Mouse (Mus musculus): ENCODE measurements around the gene Col8a1. TPM values are rescaled to one million over a fixed set of nuclear protein-coding genes. Genes with fewer than 3 reads are reported as not detected.

Gene Col8a1
- polyA plus RNA-seq, 1 experiment: not detected

- Histone ChIP-seq H3K4me1 (ENCODE audit: control insufficient read depth, insufficient read depth, low read length) (peaks cover 4% of the 10 kb centered on the region), H3K4me3 (ENCODE audit: insufficient read depth, low read depth, low read length) (no peak overlapping the region), H3K27ac (ENCODE audit: insufficient read depth, low read depth, low read length) (no peak overlapping the region)
- WGBS: 66% methylated on average over 2 of the region's 2 CpGs
- TF ChIP-seq CTCF (IDR thresholded peaks at IDR 0.05; ENCODE audit: insufficient read depth, low read depth, low read length) (no peak), POLR2A (IDR thresholded peaks at IDR 0.05; ENCODE audit: insufficient read depth, low read depth, low read length) (no peak)
These were observed 4.0 kb downstream of the Col8a1 start for GRCm38 (mm10) chr16:57750549-57750948.

GRCm38 (mm10) chr16:57748093-57748492 is 6.4 kb downstream of the Col8a1 start:
- 45% methylated on average over 3 of the region's 3 CpGs for WGBS
- H3K4me1 ChIP-seq (ENCODE audit: control insufficient read depth, insufficient read depth, low read length): no peaks in the 10 kb centered on the region
- H3K4me3 ChIP-seq (ENCODE audit: insufficient read depth, low read depth, low read length): no peak overlapping the region
- no peak for TF ChIP-seq POLR2A (IDR thresholded peaks at IDR 0.05; ENCODE audit: insufficient read depth, low read depth, low read length)
- TF ChIP-seq CTCF (IDR thresholded peaks at IDR 0.05; ENCODE audit: insufficient read depth, low read depth, low read length): no peak
- H3K27ac ChIP-seq (ENCODE audit: insufficient read depth, low read depth, low read length): no peak overlapping the region

- 82% methylated on average over 2 of the region's 2 CpGs for WGBS
- Histone ChIP-seq H3K27ac (ENCODE audit: insufficient read depth, low read depth, low read length) (no peak overlapping the region), H3K4me1 (ENCODE audit: control insufficient read depth, insufficient read depth, low read length) (no peaks in the 10 kb centered on the region), H3K4me3 (ENCODE audit: insufficient read depth, low read depth, low read length) (no peak overlapping the region)
- no peak for TF ChIP-seq POLR2A (IDR thresholded peaks at IDR 0.05; ENCODE audit: insufficient read depth, low read depth, low read length)
- TF ChIP-seq CTCF (IDR thresholded peaks at IDR 0.05; ENCODE audit: insufficient read depth, low read depth, low read length): no peak
These were observed 7.0 kb downstream of the Col8a1 start for GRCm38 (mm10) chr16:57747357-57748056.

- H3K4me3 ChIP-seq (ENCODE audit: insufficient read depth, low read depth, low read length): no peak overlapping the region
- TF ChIP-seq POLR2A (IDR thresholded peaks at IDR 0.05; ENCODE audit: insufficient read depth, low read depth, low read length) (no peak), CTCF (IDR thresholded peaks at IDR 0.05; ENCODE audit: insufficient read depth, low read depth, low read length) (no peak)
- no peaks in the 10 kb centered on the region for H3K4me1 ChIP-seq (ENCODE audit: control insufficient read depth, insufficient read depth, low read length)
- 51% methylated on average over 3 of the region's 3 CpGs for whole genome bisulfite sequencing
- no peak overlapping the region for H3K27ac ChIP-seq (ENCODE audit: insufficient read depth, low read depth, low read length)
These were observed 14.4 kb downstream of the Col8a1 start for GRCm38 (mm10) chr16:57740169-57740568.

GRCm38 (mm10) chr16:57734942-57735341 is 19.6 kb downstream of the Col8a1 start:
- Histone ChIP-seq H3K4me3 (ENCODE audit: insufficient read depth, low read depth, low read length) (no peak overlapping the region), H3K4me1 (ENCODE audit: control insufficient read depth, insufficient read depth, low read length) (no peaks in the 10 kb centered on the region), H3K27ac (ENCODE audit: insufficient read depth, low read depth, low read length) (no peak overlapping the region)
- TF ChIP-seq POLR2A (IDR thresholded peaks at IDR 0.05; ENCODE audit: insufficient read depth, low read depth, low read length) (no peak), CTCF (IDR thresholded peaks at IDR 0.05; ENCODE audit: insufficient read depth, low read depth, low read length) (no peak)
- WGBS: 97% methylated on average over 2 of the region's 2 CpGs

GRCm38 (mm10) chr16:57733545-57733944 is 21.0 kb downstream of the Col8a1 start:
- 89% methylated on average over 1 of the region's 1 CpGs for WGBS
- Histone ChIP-seq H3K4me3 (ENCODE audit: insufficient read depth, low read depth, low read length) (no peak overlapping the region), H3K27ac (ENCODE audit: insufficient read depth, low read depth, low read length) (no peak overlapping the region), H3K4me1 (ENCODE audit: control insufficient read depth, insufficient read depth, low read length) (no peaks in the 10 kb centered on the region)
- TF ChIP-seq POLR2A (IDR thresholded peaks at IDR 0.05; ENCODE audit: insufficient read depth, low read depth, low read length): no peak
- no peak for TF ChIP-seq CTCF (IDR thresholded peaks at IDR 0.05; ENCODE audit: insufficient read depth, low read depth, low read length)

GRCm38 (mm10) chr16:57733139-57733538 is 21.4 kb downstream of the Col8a1 start:
- Histone ChIP-seq H3K4me3 (ENCODE audit: insufficient read depth, low read depth, low read length) (no peak overlapping the region), H3K4me1 (ENCODE audit: control insufficient read depth, insufficient read depth, low read length) (no peaks in the 10 kb centered on the region), H3K27ac (ENCODE audit: insufficient read depth, low read depth, low read length) (no peak overlapping the region)
- 93% methylated on average over 3 of the region's 3 CpGs for WGBS
- TF ChIP-seq POLR2A (IDR thresholded peaks at IDR 0.05; ENCODE audit: insufficient read depth, low read depth, low read length) (no peak), CTCF (IDR thresholded peaks at IDR 0.05; ENCODE audit: insufficient read depth, low read depth, low read length) (no peak)

- no peak for TF ChIP-seq POLR2A (IDR thresholded peaks at IDR 0.05; ENCODE audit: insufficient read depth, low read depth, low read length)
- no peak for TF ChIP-seq CTCF (IDR thresholded peaks at IDR 0.05; ENCODE audit: insufficient read depth, low read depth, low read length)
- H3K4me3 ChIP-seq (ENCODE audit: insufficient read depth, low read depth, low read length): no peak overlapping the region
- WGBS: 83% methylated on average over 3 of the region's 3 CpGs
- no peak overlapping the region for H3K27ac ChIP-seq (ENCODE audit: insufficient read depth, low read depth, low read length)
- no peaks in the 10 kb centered on the region for H3K4me1 ChIP-seq (ENCODE audit: control insufficient read depth, insufficient read depth, low read length)
These were observed 29.6 kb downstream of the Col8a1 start for GRCm38 (mm10) chr16:57724978-57725377.

- WGBS: 60% methylated on average over 2 of the region's 2 CpGs
- Histone ChIP-seq H3K4me3 (ENCODE audit: insufficient read depth, low read depth, low read length) (no peak overlapping the region), H3K4me1 (ENCODE audit: control insufficient read depth, insufficient read depth, low read length) (no peaks in the 10 kb centered on the region), H3K27ac (ENCODE audit: insufficient read depth, low read depth, low read length) (no peak overlapping the region)
- no peak for TF ChIP-seq CTCF (IDR thresholded peaks at IDR 0.05; ENCODE audit: insufficient read depth, low read depth, low read length)
- no peak for TF ChIP-seq POLR2A (IDR thresholded peaks at IDR 0.05; ENCODE audit: insufficient read depth, low read depth, low read length)
These were observed 35.6 kb downstream of the Col8a1 start for GRCm38 (mm10) chr16:57718982-57719381.

Data from olfactory bulb, adult 2 months (tissue).